Mouse (Mus musculus) midbrain, embryonic 11.5 days (tissue): ENCODE data around the gene Kank1. TPM values are rescaled to one million over a fixed set of nuclear protein-coding genes. Genes with fewer than 3 reads are reported as not detected.
A peak's percentile ranks its signal among the peaks of the same experiment; 100 is the strongest.

Experiments
- ATAC-seq: fragments of 200-750 bp; cut with Nextera tagmentation; 2 replicates; pipeline ENCODE4 v1.8.0; 2017; ENCODE audit warnings: moderate TSS enrichment, moderate library complexity; ENCODE audit not compliant: low FRiP score
- DNase-seq: peaks from one replicate; pipeline ENCODE4 v3.0.0; 2015; ENCODE audit warnings: low spot score; ENCODE audit errors: missing footprints
- H3K27ac ChIP-seq: fragments of 300-500 bp; sonication (generic); 2 replicates; pipeline ENCODE4 v1.5.1; 2014; ENCODE audit warnings: low read depth, low read length
- H3K27me3 ChIP-seq: fragments of 300-500 bp; sonication (generic); 2 replicates; pipeline ENCODE4 v1.6.1; 2014; ENCODE audit warnings: mild to moderate bottlenecking, low read length, moderate library complexity, mixed read lengths; ENCODE audit not compliant: control insufficient read depth, insufficient read depth
- H3K36me3 ChIP-seq: fragments of 300-500 bp; sonication (generic); 2 replicates; pipeline ENCODE4 v1.6.1; 2014; ENCODE audit warnings: mild to moderate bottlenecking, low read length, moderate library complexity, mixed read lengths; ENCODE audit not compliant: control insufficient read depth, insufficient read depth
- H3K4me1 ChIP-seq: fragments of 300-500 bp; sonication (generic); 2 replicates; pipeline ENCODE4 v1.6.1; 2014; ENCODE audit warnings: low read length; ENCODE audit not compliant: control insufficient read depth, insufficient read depth
- H3K4me2 ChIP-seq: fragments of 300-500 bp; sonication (generic); 2 replicates; pipeline ENCODE4 v1.6.1; 2014; ENCODE audit warnings: mild to moderate bottlenecking, moderate library complexity
- H3K4me3 ChIP-seq: fragments of 300-500 bp; sonication (generic); 2 replicates; pipeline ENCODE4 v1.5.1; 2014; ENCODE audit warnings: low read depth, low read length
- H3K9ac ChIP-seq: fragments of 300-500 bp; sonication (generic); 2 replicates; pipeline ENCODE4 v1.6.1; 2014; ENCODE audit warnings: low read length
- H3K9me3 ChIP-seq: fragments of 300-500 bp; sonication (generic); 2 replicates; pipeline ENCODE4 v1.6.1; 2016; ENCODE audit warnings: low read length; ENCODE audit not compliant: control insufficient read depth
- WGBS: fragments of 180-500 bp; shearing (Covaris S2); extraction: QIAGEN DNeasy Blood & Tissue Kit; methylation state at CpG from one replicate; pipeline ENCODE4 v1.1.7; 2014; 5-methylcytosine and 5-hydroxymethylcytosine counted together
- polyA plus RNA-seq: library from polyadenylated mRNA; unstranded; fragments of >200 nt; fragmentation: Nextera tagmentation; extraction: Ambion mirVana; gene quantifications from 2 replicates; pipeline ENCODE4 v1.2.1, GENCODE M21; 2014

Gene Kank1
- polyA plus RNA-seq, 1 experiment from 2014 or later = 13.3 TPM

GRCm38 (mm10) chr19:25246062-25246461 lies 9.3 kb downstream of the Kank1 start:
- H3K4me2 ChIP-seq = no peak overlapping the region
- no peak overlapping the region for H3K9ac ChIP-seq
- 98% methylated on average over 8 of the region's 8 CpGs for WGBS
- H3K27me3 ChIP-seq = no peaks in the 10 kb centered on the region
- ATAC-seq = no peak
- no peaks in the 10 kb centered on the region for H3K9me3 ChIP-seq
- DNase-seq = no peak
- H3K4me1 ChIP-seq = 0 out of 2 replicates have a peak, but pooled peaks cover 5% of the 10 kb centered on the region
- no peak overlapping the region for H3K27ac ChIP-seq
- H3K36me3 ChIP-seq = no peaks in the 10 kb centered on the region
- no peak overlapping the region for H3K4me3 ChIP-seq

GRCm38 (mm10) chr19:25247858-25248552 lies 11.2 kb downstream of the Kank1 start:
- H3K36me3 ChIP-seq = no peaks in the 10 kb centered on the region
- H3K27ac ChIP-seq = no peak overlapping the region
- H3K9ac ChIP-seq = no peak overlapping the region
- H3K4me1 ChIP-seq = 0 out of 2 replicates have a peak, but pooled peaks cover 5% of the 10 kb centered on the region
- ATAC-seq (no peak), DNase-seq (no peak)
- WGBS = 93% methylated on average over 14 of the region's 14 CpGs
- H3K4me3 ChIP-seq = no peak overlapping the region
- H3K9me3 ChIP-seq = no peaks in the 10 kb centered on the region
- H3K27me3 ChIP-seq = no peaks in the 10 kb centered on the region
- no peak overlapping the region for H3K4me2 ChIP-seq

- 0 out of 2 replicates have a peak, but pooled peaks cover 5% of the 10 kb centered on the region for H3K4me1 ChIP-seq
- H3K36me3 ChIP-seq = no peaks in the 10 kb centered on the region
- no peaks in the 10 kb centered on the region for H3K9me3 ChIP-seq
- DNase-seq = no peak
- 63% methylated on average over 13 of the region's 13 CpGs for WGBS
- no peak overlapping the region for H3K9ac ChIP-seq
- ATAC-seq = no peak
- H3K4me3 ChIP-seq = no peak overlapping the region
- no peak overlapping the region for H3K4me2 ChIP-seq
- no peaks in the 10 kb centered on the region for H3K27me3 ChIP-seq
- H3K27ac ChIP-seq = no peak overlapping the region
These were observed 12.5 kb downstream of the Kank1 start for GRCm38 (mm10) chr19:25249230-25249629.

- H3K4me2 ChIP-seq = no peak overlapping the region
These were observed 14.9 kb downstream of the Kank1 start for GRCm38 (mm10) chr19:25251610-25252140.

GRCm38 (mm10) chr19:25253198-25253597 lies 16.4 kb downstream of the Kank1 start:
- Histone ChIP-seq H3K27me3 (no peaks in the 10 kb centered on the region), H3K4me3 (no peak overlapping the region), H3K4me1 (0 out of 2 replicates have a peak, but pooled peaks cover 5% of the 10 kb centered on the region), H3K9ac (no peak overlapping the region), H3K9me3 (no peaks in the 10 kb centered on the region), H3K4me2 (no peak overlapping the region), H3K36me3 (no peaks in the 10 kb centered on the region), H3K27ac (no peak overlapping the region)
- ATAC-seq = no peak
- WGBS = 93% methylated on average over 6 of the region's 6 CpGs
- no peak for DNase-seq

More at GRCm38 (mm10) chr19:25251610-25252140, 14.9 kb downstream of the Kank1 start:
- H3K4me1 ChIP-seq = 0 out of 2 replicates have a peak, but pooled peaks cover 5% of the 10 kb centered on the region
- no peak overlapping the region for H3K4me3 ChIP-seq
- 92% methylated on average over 3 of the region's 3 CpGs for WGBS
- H3K27me3 ChIP-seq = no peaks in the 10 kb centered on the region
- no peak overlapping the region for H3K27ac ChIP-seq
- H3K9ac ChIP-seq = no peak overlapping the region
- no peaks in the 10 kb centered on the region for H3K36me3 ChIP-seq
- DNase-seq = no peak
- H3K9me3 ChIP-seq = no peaks in the 10 kb centered on the region
- no peak for ATAC-seq

- no peak for DNase-seq
- Histone ChIP-seq H3K4me2 (no peak overlapping the region), H3K9ac (no peak overlapping the region), H3K4me1 (0 out of 2 replicates have a peak, but pooled peaks cover 5% of the 10 kb centered on the region), H3K36me3 (no peaks in the 10 kb centered on the region), H3K4me3 (no peak overlapping the region), H3K27me3 (no peaks in the 10 kb centered on the region), H3K9me3 (no peaks in the 10 kb centered on the region), H3K27ac (no peak overlapping the region)
- no peak for ATAC-seq
- WGBS = 96% methylated on average over 3 of the region's 3 CpGs
These were observed 16.9 kb downstream of the Kank1 start for GRCm38 (mm10) chr19:25253628-25254027.

GRCm38 (mm10) chr19:25258321-25258720 lies 21.5 kb downstream of the Kank1 start:
- H3K4me2 ChIP-seq = no peak overlapping the region
- WGBS = 87% methylated on average over 6 of the region's 6 CpGs
- no peaks in the 10 kb centered on the region for H3K36me3 ChIP-seq
- no peaks in the 10 kb centered on the region for H3K9me3 ChIP-seq
- H3K27me3 ChIP-seq = no peaks in the 10 kb centered on the region
- ATAC-seq = no peak
- H3K4me1 ChIP-seq = no peaks in the 10 kb centered on the region
- H3K4me3 ChIP-seq = no peak overlapping the region
- no peak overlapping the region for H3K27ac ChIP-seq
- no peak overlapping the region for H3K9ac ChIP-seq
- peak; percentile 59 for DNase-seq

- WGBS = 15% methylated on average over 9 of the region's 9 CpGs
- Histone ChIP-seq H3K4me1 (peaks cover 3% of the 10 kb centered on the region; the same call in 1 of the 2 replicates), H3K9me3 (peaks cover 3% of the 10 kb centered on the region; the same call in 1 of the 2 replicates), H3K4me2 (no peak overlapping the region), H3K36me3 (no peaks in the 10 kb centered on the region), H3K4me3 (no peak overlapping the region), H3K27ac (no peak overlapping the region), H3K9ac (no peak overlapping the region), H3K27me3 (no peaks in the 10 kb centered on the region)
- DNase-seq (peak; percentile 83), ATAC-seq (no peak)
These were observed 29.4 kb downstream of the Kank1 start for GRCm38 (mm10) chr19:25266181-25266580.

GRCm38 (mm10) chr19:25267247-25267646 lies 30.5 kb downstream of the Kank1 start:
- peaks cover 3% of the 10 kb centered on the region; the same call in 1 of the 2 replicates for H3K9me3 ChIP-seq
- no peak overlapping the region for H3K9ac ChIP-seq
- peaks cover 3% of the 10 kb centered on the region; the same call in 1 of the 2 replicates for H3K4me1 ChIP-seq
- H3K27me3 ChIP-seq = no peaks in the 10 kb centered on the region
- 20% methylated on average over 6 of the region's 6 CpGs for WGBS
- no peaks in the 10 kb centered on the region for H3K36me3 ChIP-seq
- no peak overlapping the region for H3K4me2 ChIP-seq
- ATAC-seq = no peak
- DNase-seq = no peak
- no peak overlapping the region; the same call in 1 of the 2 replicates for H3K27ac ChIP-seq
- H3K4me3 ChIP-seq = no peak overlapping the region
